Mouse (Mus musculus) heart, embryonic 13.5 days (tissue): ENCODE data around the gene Rflnb. TPM values are rescaled to one million over a fixed set of nuclear protein-coding genes. Genes with fewer than 3 reads are reported as not detected.
A peak's percentile ranks its signal among the peaks of the same experiment; 100 is the strongest.

ENCODE experiments used
- ATAC-seq: fragments of 200-750 bp; cut with Nextera tagmentation; 2 replicates; pipeline ENCODE4 v1.8.0; 2017; ENCODE audit warnings: moderate TSS enrichment; ENCODE audit not compliant: insufficient number of reproducible peaks, low FRiP score, low TSS enrichment; ENCODE audit errors: extremely low read depth
- H3K27ac ChIP-seq: fragments of 300-500 bp; sonication (generic); replicated peaks from 2 replicates; pipeline ENCODE4 v1.5.1; 2015; ENCODE audit warnings: moderate library complexity, mild to moderate bottlenecking, inconsistent platforms
- H3K27me3 ChIP-seq: fragments of 300-500 bp; sonication (generic); replicated peaks from 2 replicates; pipeline ENCODE4 v1.6.1; 2015; ENCODE audit warnings: mild to moderate bottlenecking, inconsistent platforms
- H3K36me3 ChIP-seq: fragments of 300-500 bp; sonication (generic); 2 replicates; pipeline ENCODE4 v1.6.1; 2015; ENCODE audit warnings: mild to moderate bottlenecking, inconsistent platforms
- H3K4me1 ChIP-seq: fragments of 300-500 bp; sonication (generic); 2 replicates; pipeline ENCODE4 v1.6.1; 2015; ENCODE audit warnings: inconsistent platforms
- H3K4me2 ChIP-seq: fragments of 300-500 bp; sonication (generic); 2 replicates; pipeline ENCODE4 v1.6.1; 2015; ENCODE audit warnings: inconsistent platforms, mild to moderate bottlenecking, moderate library complexity
- H3K4me3 ChIP-seq: fragments of 300-500 bp; sonication (generic); 2 replicates; pipeline ENCODE4 v1.5.1; 2015; ENCODE audit warnings: moderate library complexity, mild to moderate bottlenecking, inconsistent platforms
- H3K9ac ChIP-seq: fragments of 300-500 bp; sonication (generic); 2 replicates; pipeline ENCODE4 v1.6.1; 2015; ENCODE audit warnings: inconsistent platforms, mild to moderate bottlenecking, moderate library complexity
- H3K9me3 ChIP-seq: fragments of 300-500 bp; sonication (generic); 2 replicates; pipeline ENCODE4 v1.6.1; 2016; ENCODE audit warnings: inconsistent platforms
- WGBS: fragments of 180-500 bp; shearing (Covaris S2); methylation state at CpG from one replicate; pipeline ENCODE4 v1.1.7; 2015; ENCODE audit warnings: mixed read lengths; 5-methylcytosine and 5-hydroxymethylcytosine counted together
- polyA plus RNA-seq: library from polyadenylated mRNA; unstranded; fragments of >200 nt; fragmentation: Nextera tagmentation; extraction: Ambion mirVana; gene quantifications from 2 replicates; pipeline ENCODE4 v1.2.1, GENCODE M21; 2015

Rflnb gene
- polyA plus RNA-seq, 1 experiment from 2014 or later: 10.7 TPM

GRCm38 (mm10) chr11:76050967-76051512 lies 23.5 kb upstream of the Rflnb start:
- peaks cover 25% of the 10 kb centered on the region for H3K36me3 ChIP-seq
- no peaks in the 10 kb centered on the region for H3K4me1 ChIP-seq
- H3K4me3 ChIP-seq: no peak overlapping the region
- no peak; the same call in 1 of the 2 replicates for ATAC-seq
- no peak overlapping the region for H3K4me2 ChIP-seq
- WGBS: 73% methylated on average over 5 of the region's 5 CpGs
- no peak overlapping the region for H3K27ac ChIP-seq
- no peak overlapping the region for H3K9ac ChIP-seq
- H3K9me3 ChIP-seq: no peaks in the 10 kb centered on the region
- no peaks in the 10 kb centered on the region for H3K27me3 ChIP-seq

- H3K4me1 ChIP-seq: 0 out of 2 replicates have a peak, but pooled peaks cover 1% of the 10 kb centered on the region
- H3K4me3 ChIP-seq: no peak overlapping the region
- H3K9ac ChIP-seq: no peak overlapping the region
- no peaks in the 10 kb centered on the region for H3K27me3 ChIP-seq
- H3K27ac ChIP-seq: no peak overlapping the region
- H3K9me3 ChIP-seq: no peaks in the 10 kb centered on the region
- ATAC-seq: no peak
- 37% methylated on average over 3 of the region's 3 CpGs for WGBS
- peaks cover 25% of the 10 kb centered on the region for H3K36me3 ChIP-seq
- H3K4me2 ChIP-seq: no peak overlapping the region
Observed at GRCm38 (mm10) chr11:76050509-76050908, 22.9 kb upstream of the Rflnb start.

DNA sequence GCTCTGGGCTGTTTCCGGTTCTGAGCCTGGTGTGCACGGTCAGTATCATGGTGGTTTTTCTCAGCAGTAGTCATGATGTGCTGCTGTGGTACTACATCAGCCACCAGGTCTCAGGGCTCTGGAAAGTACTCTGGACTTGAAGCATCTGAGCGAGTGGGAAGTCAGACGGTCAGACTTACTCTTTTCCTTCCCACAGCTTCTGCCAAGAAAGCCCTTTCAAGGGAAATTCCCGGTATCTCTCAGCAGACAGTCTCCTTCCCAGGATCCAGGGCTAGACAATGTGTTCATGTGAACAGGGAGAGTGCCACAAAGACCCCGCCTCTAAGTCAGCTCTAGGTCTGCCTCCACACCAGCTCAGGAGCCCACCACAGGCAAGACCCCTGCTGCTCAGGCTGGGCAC lies 17.8 kb upstream of the Rflnb start:
- no peaks in the 10 kb centered on the region for H3K27me3 ChIP-seq
- no peak overlapping the region for H3K4me2 ChIP-seq
- H3K4me3 ChIP-seq: no peak overlapping the region
- H3K27ac ChIP-seq: no peak overlapping the region
- H3K36me3 ChIP-seq: peaks cover 27% of the 10 kb centered on the region
- H3K4me1 ChIP-seq: peaks cover 19% of the 10 kb centered on the region
- 60% methylated on average over 6 of the region's 6 CpGs for WGBS
- no peak overlapping the region for H3K9ac ChIP-seq
- no peaks in the 10 kb centered on the region for H3K9me3 ChIP-seq
- no peak for ATAC-seq

DNA sequence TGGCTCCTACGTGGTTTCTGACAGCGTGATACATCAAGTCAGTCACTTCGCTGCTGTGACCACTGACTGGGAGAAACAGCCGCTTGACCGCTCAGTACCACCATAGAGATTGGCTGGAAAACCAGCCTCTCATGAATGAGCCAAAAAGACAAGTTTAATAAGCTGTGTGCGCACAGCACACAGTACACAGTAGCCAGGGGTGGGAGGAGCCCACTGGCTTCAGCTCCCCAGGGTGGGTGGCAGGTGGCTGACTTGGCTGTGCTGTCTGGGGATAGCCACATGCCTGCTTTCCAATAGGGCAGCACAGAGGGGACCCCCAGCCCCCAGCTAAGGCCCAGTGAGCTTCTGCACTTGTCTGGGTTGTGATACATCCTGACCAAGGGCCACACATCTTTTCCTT lies 16.9 kb upstream of the Rflnb start:
- Histone ChIP-seq H3K4me3 (no peak overlapping the region), H3K27me3 (no peaks in the 10 kb centered on the region), H3K36me3 (peaks cover 27% of the 10 kb centered on the region), H3K9me3 (no peaks in the 10 kb centered on the region), H3K27ac (no peak overlapping the region), H3K9ac (no peak overlapping the region), H3K4me2 (no peak overlapping the region), H3K4me1 (peaks cover 19% of the 10 kb centered on the region)
- 82% methylated on average over 6 of the region's 6 CpGs for WGBS
- ATAC-seq: no peak

DNA sequence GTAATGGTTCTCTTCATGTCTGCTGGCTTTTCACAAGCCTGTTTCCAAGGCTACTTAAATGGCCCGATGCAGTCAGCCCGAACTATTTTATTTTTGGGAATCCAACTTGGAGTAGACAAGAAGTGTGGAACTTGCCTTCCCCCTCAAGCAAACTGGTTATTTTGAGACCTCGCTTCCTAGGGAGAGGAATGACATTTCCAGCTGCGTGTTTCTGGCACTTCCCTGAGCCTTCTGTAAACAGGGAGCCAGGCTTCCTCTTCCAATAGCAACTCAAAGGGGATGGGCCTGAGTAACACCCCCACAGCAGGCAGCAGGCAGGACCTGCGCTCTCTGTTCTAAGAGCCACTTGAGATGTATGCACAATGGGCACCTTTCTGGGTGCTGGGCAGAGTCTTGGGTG lies 15.3 kb upstream of the Rflnb start:
- ATAC-seq: no peak
- Histone ChIP-seq H3K4me2 (peak overlapping the region; percentile 13), H3K4me3 (no peak overlapping the region)

GRCm38 (mm10) chr11:76042041-76042638 lies 14.6 kb upstream of the Rflnb start:
- Histone ChIP-seq H3K27ac (no peak overlapping the region), H3K27me3 (no peaks in the 10 kb centered on the region), H3K4me3 (no peak overlapping the region), H3K9me3 (no peaks in the 10 kb centered on the region), H3K4me1 (peaks cover 19% of the 10 kb centered on the region), H3K4me2 (no peak overlapping the region), H3K9ac (no peak overlapping the region), H3K36me3 (peaks cover 24% of the 10 kb centered on the region)
- ATAC-seq: no peak
- 48% methylated on average over 10 of the region's 10 CpGs for WGBS

More for the DNA sequence above, 15.3 kb upstream of the Rflnb start:
- Histone ChIP-seq H3K36me3 (peaks cover 24% of the 10 kb centered on the region), H3K27me3 (no peaks in the 10 kb centered on the region), H3K4me1 (peaks cover 19% of the 10 kb centered on the region), H3K27ac (peak overlapping the region; percentile 20; the same call in 1 of the 2 replicates), H3K9me3 (no peaks in the 10 kb centered on the region), H3K9ac (peak overlapping the region; percentile 33; the same call in 1 of the 2 replicates)
- WGBS: 20% methylated on average over 5 of the region's 5 CpGs

DNA sequence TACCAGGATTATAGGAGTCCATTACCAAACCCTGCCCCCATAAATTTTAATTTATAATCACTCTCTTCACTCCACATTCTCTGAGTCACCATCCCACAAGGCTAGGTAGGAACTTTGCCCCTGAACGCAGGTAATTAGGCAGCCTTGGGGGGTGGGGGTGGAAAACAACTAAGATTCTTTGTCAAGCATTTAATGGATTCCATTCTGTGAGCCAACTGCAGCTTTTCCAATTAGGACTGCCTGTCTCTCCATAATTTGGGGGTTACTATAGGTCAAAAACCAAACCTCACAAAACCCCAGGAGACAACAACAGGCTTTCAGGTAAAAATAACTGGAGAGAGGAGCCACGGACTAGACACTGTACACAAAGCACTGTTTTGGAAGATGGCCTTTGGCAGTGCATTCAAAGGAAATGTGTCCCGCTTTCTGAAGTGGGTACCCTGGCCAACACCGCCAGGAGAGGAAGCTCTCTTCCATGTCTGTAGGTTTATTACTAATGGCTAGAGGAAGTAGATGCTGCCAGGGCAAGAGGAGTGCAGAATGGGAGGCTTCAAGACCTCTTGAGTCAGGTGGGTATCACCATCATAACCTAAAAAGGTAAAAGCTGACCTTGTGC lies 13.3 kb upstream of the Rflnb start:
- WGBS: 85% methylated on average over 4 of the region's 4 CpGs
- Histone ChIP-seq H3K4me3 (no peak overlapping the region), H3K27me3 (no peaks in the 10 kb centered on the region), H3K9ac (no peak overlapping the region), H3K4me1 (peaks cover 19% of the 10 kb centered on the region), H3K36me3 (peaks cover 11% of the 10 kb centered on the region), H3K27ac (no peak overlapping the region), H3K9me3 (no peaks in the 10 kb centered on the region), H3K4me2 (no peak overlapping the region)
- ATAC-seq: no peak

- Histone ChIP-seq H3K4me3 (no peak overlapping the region), H3K27me3 (no peaks in the 10 kb centered on the region), H3K36me3 (peaks cover 3% of the 10 kb centered on the region), H3K4me2 (no peak overlapping the region), H3K4me1 (peaks cover 16% of the 10 kb centered on the region), H3K9me3 (no peaks in the 10 kb centered on the region), H3K27ac (no peak overlapping the region), H3K9ac (no peak overlapping the region)
- no peak for ATAC-seq
- WGBS: 79% methylated on average over 8 of the region's 8 CpGs
Observed at GRCm38 (mm10) chr11:76040106-76040505, 12.5 kb upstream of the Rflnb start.

- peaks cover 16% of the 10 kb centered on the region for H3K4me1 ChIP-seq
- ATAC-seq: no peak
- no peaks in the 10 kb centered on the region for H3K27me3 ChIP-seq
- 74% methylated on average over 3 of the region's 3 CpGs for WGBS
- H3K36me3 ChIP-seq: no peaks in the 10 kb centered on the region
- no peak overlapping the region for H3K27ac ChIP-seq
- no peak overlapping the region for H3K4me3 ChIP-seq
- no peak overlapping the region for H3K9ac ChIP-seq
- no peaks in the 10 kb centered on the region for H3K9me3 ChIP-seq
- no peak overlapping the region for H3K4me2 ChIP-seq
Observed at GRCm38 (mm10) chr11:76039271-76040053, 11.9 kb upstream of the Rflnb start.

DNA sequence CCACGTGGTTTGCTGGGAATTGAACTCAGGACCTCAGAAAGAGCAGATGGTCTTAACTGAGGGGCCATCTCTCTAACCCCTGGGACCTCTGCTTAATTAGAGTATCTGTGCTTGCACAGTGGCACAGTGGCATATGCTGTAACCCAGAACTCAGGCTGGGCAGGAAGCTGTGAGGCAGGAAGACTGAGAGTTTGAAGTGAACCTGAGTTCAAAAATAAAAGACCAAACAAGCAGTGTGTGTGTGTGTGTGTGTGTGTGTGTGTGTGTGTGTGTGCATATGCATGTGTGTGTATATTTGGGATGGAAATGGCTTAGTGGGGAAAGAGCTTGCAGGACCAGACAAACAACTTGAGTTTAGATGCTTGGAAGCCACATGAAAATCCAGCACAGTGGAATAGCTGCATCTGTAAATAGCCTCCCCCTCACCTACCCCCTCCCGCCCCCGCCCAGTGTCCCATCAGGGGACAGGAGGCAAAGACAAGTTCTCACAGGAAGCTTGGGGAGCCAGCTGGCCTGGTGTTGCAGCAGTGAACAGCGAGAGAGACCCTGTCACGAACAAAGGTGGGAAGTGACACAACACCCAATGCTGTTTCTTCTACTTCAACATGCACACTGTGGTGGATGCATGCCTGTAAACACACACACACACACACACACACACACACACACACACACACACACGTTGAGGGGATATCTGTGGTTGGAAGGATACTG lies 10.2 kb upstream of the Rflnb start:
- H3K9ac ChIP-seq: no peak overlapping the region
- no peak overlapping the region for H3K4me2 ChIP-seq
- 26% methylated on average over 6 of the region's 6 CpGs for WGBS
- no peaks in the 10 kb centered on the region for H3K36me3 ChIP-seq
- H3K4me3 ChIP-seq: no peak overlapping the region
- H3K27ac ChIP-seq: no peak overlapping the region
- no peaks in the 10 kb centered on the region for H3K9me3 ChIP-seq
- no peaks in the 10 kb centered on the region for H3K27me3 ChIP-seq
- no peak for ATAC-seq
- H3K4me1 ChIP-seq: peaks cover 7% of the 10 kb centered on the region

DNA sequence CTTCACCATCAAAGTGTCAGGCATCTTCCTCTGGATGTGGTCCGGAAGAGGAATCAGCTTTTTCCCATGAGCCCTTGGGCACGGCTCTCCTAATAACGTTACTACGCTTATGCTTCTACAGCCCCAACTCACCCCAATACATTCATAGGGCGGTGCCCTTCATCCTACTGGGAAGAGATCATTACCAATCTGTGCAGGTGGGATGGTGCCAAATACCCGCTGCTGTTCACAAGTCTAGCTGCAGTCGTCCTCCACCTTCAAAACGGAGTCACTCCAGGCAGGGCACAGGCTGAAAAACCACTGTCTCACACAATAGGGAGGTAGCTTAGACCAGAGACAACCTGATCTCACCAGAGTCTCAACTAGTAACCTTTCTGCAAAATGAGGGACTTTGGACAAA lies 7.6 kb upstream of the Rflnb start:
- Histone ChIP-seq H3K36me3 (no peaks in the 10 kb centered on the region), H3K4me2 (no peak overlapping the region), H3K4me3 (no peak overlapping the region), H3K9ac (no peak overlapping the region), H3K4me1 (no peaks in the 10 kb centered on the region), H3K27me3 (peaks cover 2% of the 10 kb centered on the region; the same call in 1 of the 2 replicates), H3K27ac (no peak overlapping the region), H3K9me3 (no peaks in the 10 kb centered on the region)
- ATAC-seq: no peak
- 79% methylated on average over 8 of the region's 8 CpGs for WGBS
